Mouse (Mus musculus): ENCODE results near the gene Cdkn2aipnl. TPM values are rescaled to one million over a fixed set of nuclear protein-coding genes. Genes with fewer than 3 reads are reported as not detected.

Cdkn2aipnl gene
- 22.7 TPM in 2 replicates for polyA plus RNA-seq (2012; rRNA removed)

DNA sequence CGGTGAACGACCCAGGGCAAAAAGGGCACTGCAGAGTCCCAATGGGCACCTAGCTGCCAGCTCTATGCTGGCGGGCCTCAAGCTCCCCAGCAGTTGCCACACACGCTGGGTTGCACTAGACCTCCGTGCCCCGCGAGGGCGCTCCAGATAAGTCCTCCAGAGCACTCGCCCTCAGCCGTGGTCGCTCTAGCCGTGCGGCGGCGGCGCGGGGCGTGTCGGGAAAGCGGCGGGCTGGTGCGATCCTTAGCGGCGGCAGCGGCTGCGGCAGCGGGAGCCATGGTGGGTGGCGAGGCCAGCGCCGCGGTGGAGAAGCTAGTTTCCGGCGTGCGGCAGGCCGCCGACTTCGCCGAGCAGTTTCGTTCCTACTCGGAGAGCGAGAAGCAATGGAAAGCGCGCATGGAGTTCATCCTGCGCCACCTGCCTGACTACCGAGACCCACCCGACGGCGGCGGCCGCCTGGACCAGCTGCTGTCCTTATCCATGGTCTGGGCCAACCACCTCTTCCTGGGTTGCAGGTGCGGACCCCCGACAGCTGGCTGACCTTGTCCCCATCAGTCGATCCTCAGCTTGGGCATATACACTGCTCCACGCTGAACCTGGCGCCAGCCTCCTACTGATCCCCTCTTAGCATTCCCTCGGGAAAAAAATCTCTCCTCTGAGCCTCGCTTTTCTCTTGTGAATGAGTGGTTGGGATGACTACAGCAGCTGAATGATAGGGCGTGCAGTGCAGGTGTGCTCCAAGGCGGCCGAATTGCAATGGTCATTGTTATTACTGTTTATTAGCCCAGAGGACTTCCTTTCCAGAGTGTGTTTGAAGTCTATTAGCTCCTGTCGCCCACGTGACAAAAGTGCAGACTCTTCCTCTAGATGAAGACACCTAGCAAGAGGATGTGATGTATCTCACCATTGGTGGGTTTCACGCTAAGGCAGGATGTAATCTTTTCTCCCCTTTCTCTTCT lies at the start of gene Cdkn2aipnl:
TSS of gene Cdkn2aipnl (plus strand) at position 219 of the 959 bp plus-strand sequence.
- Histone ChIP-seq H3K27ac (ENCODE audit: insufficient read depth, low read length) (peak within 1 kb of the TSS; percentile 79), H3K4me3 (ENCODE audit: extremely low read depth, insufficient read depth, insufficient read length) (peak within 1 kb of the TSS; percentile 89), H3K4me1 (ENCODE audit: control insufficient read depth, insufficient read depth, insufficient read length) (peaks cover 5% of the 10 kb centered on the region; the same call in 1 of the 2 replicates), H3K27me3 (ENCODE audit: control insufficient read depth, insufficient read depth, low read length) (no peaks in the 10 kb centered on the region), H3K36me3 (ENCODE audit: control insufficient read depth, insufficient read depth, low read length) (peaks cover 17% of the 10 kb centered on the region)
- under 1% methylated on average over 60 of the region's 63 CpGs for WGBS
- TF ChIP-seq CTCF (IDR thresholded peaks at IDR 0.05; ENCODE audit: extremely low read depth, insufficient read depth, insufficient read length, insufficient replicate concordance) (peak; percentile 91), POLR2A (IDR thresholded peaks at IDR 0.05; ENCODE audit: low read depth, low read length) (peak; percentile 69)
- peak; percentile 89 to 98 for DNase-seq (ENCODE audit: low read depth in 1 of 2, low spot score in 2 of 2)

DNA sequence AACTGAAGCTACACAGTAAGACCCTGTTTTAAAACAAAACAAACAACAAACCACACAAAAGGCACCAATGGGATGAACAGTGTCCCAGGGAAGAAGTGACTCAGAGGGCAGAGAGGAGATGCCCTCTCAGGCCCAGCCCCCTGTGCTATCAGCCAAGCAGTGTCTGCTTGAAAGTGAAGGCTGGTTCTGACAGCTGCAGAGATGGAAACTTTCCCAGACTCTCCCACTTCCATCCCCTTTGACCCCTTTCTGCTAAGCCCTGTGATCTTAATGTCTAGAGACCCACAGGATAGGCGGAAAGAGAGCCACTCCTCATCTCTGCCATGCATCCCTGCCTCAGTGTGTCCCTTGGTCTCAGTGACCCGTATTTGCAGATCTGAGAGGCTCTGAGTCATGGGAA lies 49.5 kb upstream of the Cdkn2aipnl start:
- 62% methylated on average over 2 of the region's 2 CpGs for WGBS
- H3K27me3 ChIP-seq (ENCODE audit: control insufficient read depth, insufficient read depth, low read length): no peaks in the 10 kb centered on the region
- H3K4me3 ChIP-seq (ENCODE audit: extremely low read depth, insufficient read depth, insufficient read length): no peak overlapping the region
- TF ChIP-seq POLR2A (IDR thresholded peaks at IDR 0.05; ENCODE audit: low read depth, low read length) (no peak), CTCF (IDR thresholded peaks at IDR 0.05; ENCODE audit: extremely low read depth, insufficient read depth, insufficient read length, insufficient replicate concordance) (no peak)
- no peak for DNase-seq (ENCODE audit: low read depth in 1 of 2, low spot score in 2 of 2)
- H3K36me3 ChIP-seq (ENCODE audit: control insufficient read depth, insufficient read depth, low read length): no peaks in the 10 kb centered on the region
- H3K4me1 ChIP-seq (ENCODE audit: control insufficient read depth, insufficient read depth, insufficient read length): peaks cover 23% of the 10 kb centered on the region
- no peak overlapping the region for H3K27ac ChIP-seq (ENCODE audit: insufficient read depth, low read length)

DNA sequence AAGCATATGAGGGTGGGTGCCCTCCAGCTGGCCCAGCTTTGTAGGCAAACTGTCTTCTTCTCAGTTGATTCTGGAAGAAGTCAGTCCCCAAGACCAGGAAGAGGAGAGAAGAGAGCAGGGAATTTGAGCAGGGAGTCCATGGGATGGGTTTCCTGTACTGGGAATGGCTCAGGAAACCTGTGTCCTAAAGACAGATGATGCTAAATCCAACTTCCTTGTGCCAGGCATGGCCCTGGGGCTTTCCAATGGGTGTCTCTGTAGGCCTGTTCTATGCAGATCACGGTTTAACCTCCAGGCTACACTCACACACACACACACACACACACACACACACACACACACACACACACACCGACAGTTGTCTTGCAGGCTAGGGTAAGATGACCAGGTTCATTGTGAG lies 48.9 kb upstream of the Cdkn2aipnl start:
- no peak for DNase-seq (ENCODE audit: low read depth in 1 of 2, low spot score in 2 of 2)
- H3K27me3 ChIP-seq (ENCODE audit: control insufficient read depth, insufficient read depth, low read length): no peaks in the 10 kb centered on the region
- no peak overlapping the region for H3K4me3 ChIP-seq (ENCODE audit: extremely low read depth, insufficient read depth, insufficient read length)
- H3K4me1 ChIP-seq (ENCODE audit: control insufficient read depth, insufficient read depth, insufficient read length): peaks cover 23% of the 10 kb centered on the region
- no peak overlapping the region for H3K27ac ChIP-seq (ENCODE audit: insufficient read depth, low read length)
- H3K36me3 ChIP-seq (ENCODE audit: control insufficient read depth, insufficient read depth, low read length): no peaks in the 10 kb centered on the region
- WGBS: 86% methylated on average over 2 of the region's 2 CpGs
- TF ChIP-seq POLR2A (IDR thresholded peaks at IDR 0.05; ENCODE audit: low read depth, low read length) (no peak), CTCF (IDR thresholded peaks at IDR 0.05; ENCODE audit: extremely low read depth, insufficient read depth, insufficient read length, insufficient replicate concordance) (no peak)

DNA sequence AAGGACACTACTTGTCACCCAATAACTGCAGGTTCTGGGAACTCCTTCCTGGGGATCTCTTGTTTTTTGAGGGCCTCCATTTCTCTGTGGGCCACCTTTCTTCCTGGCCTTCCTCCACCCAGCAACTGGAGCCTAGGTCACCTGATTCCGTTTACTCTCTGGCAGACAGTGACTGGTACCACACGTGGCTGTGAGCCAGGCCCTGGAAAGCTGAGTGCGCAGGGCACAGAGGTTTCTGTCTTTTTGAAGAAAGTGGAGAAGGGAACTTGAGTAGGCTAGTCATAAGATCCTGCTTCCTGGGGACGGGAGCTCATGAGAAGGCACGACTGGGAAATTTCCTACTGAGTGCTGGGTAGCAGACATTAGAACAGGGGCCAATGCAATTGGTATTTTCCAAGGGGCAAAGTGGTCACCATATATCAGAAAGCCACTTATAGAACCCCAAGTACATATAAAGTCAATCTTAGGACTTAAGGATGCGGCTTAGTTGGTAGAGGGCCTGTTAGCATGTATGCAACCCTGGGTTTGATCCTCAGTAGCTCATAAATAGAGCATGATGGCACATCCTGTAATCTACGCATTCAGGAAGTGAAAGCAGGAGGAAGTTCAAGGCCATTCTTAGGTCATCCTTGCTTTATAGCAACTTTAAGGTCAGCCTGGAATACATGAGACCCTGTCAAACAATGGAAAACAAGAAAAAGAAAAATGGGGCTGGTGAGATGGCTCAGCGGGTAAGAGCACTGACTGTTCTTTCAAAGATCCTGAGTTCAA lies 45.9 kb upstream of the Cdkn2aipnl start:
- Histone ChIP-seq H3K4me1 (ENCODE audit: control insufficient read depth, insufficient read depth, insufficient read length) (peaks cover 15% of the 10 kb centered on the region; the same call in 1 of the 2 replicates), H3K36me3 (ENCODE audit: control insufficient read depth, insufficient read depth, low read length) (no peaks in the 10 kb centered on the region), H3K4me3 (ENCODE audit: extremely low read depth, insufficient read depth, insufficient read length) (no peak overlapping the region), H3K27me3 (ENCODE audit: control insufficient read depth, insufficient read depth, low read length) (no peaks in the 10 kb centered on the region), H3K27ac (ENCODE audit: insufficient read depth, low read length) (0 out of 2 replicates have a peak overlapping the region, but pooled peaks have one; percentile 8)
- DNase-seq (ENCODE audit: low read depth in 1 of 2, low spot score in 2 of 2): no peak
- WGBS: 70% methylated on average over 8 of the region's 8 CpGs
- TF ChIP-seq POLR2A (IDR thresholded peaks at IDR 0.05; ENCODE audit: low read depth, low read length) (no peak), CTCF (IDR thresholded peaks at IDR 0.05; ENCODE audit: extremely low read depth, insufficient read depth, insufficient read length, insufficient replicate concordance) (no peak)

DNA sequence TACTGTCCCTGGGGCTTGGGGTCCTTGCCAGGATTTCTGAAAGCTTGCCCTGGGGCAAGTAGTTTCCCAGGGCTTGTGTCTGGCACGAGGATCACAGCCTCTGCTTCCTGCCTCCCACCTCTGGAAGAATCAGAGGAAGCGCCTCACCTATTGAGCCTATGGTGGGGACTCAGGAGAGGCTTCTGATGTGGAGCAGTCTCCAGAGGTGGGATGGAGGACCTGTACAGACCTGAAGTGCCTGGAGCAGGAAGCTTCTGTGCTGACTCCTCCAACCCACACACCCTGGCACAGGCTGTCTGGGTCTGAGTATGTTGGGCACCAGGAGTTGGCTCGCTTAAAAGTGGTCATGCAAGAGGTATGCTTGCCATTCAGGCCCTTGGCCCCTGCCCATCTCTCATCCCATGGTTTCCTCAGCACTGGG lies 45.0 kb upstream of the Cdkn2aipnl start:
- DNase-seq (ENCODE audit: low read depth in 1 of 2, low spot score in 2 of 2): no peak
- Histone ChIP-seq H3K36me3 (ENCODE audit: control insufficient read depth, insufficient read depth, low read length) (no peaks in the 10 kb centered on the region), H3K4me1 (ENCODE audit: control insufficient read depth, insufficient read depth, insufficient read length) (peaks cover 13% of the 10 kb centered on the region; the same call in 1 of the 2 replicates), H3K4me3 (ENCODE audit: extremely low read depth, insufficient read depth, insufficient read length) (no peak overlapping the region), H3K27me3 (ENCODE audit: control insufficient read depth, insufficient read depth, low read length) (no peaks in the 10 kb centered on the region), H3K27ac (ENCODE audit: insufficient read depth, low read length) (no peak overlapping the region)
- TF ChIP-seq CTCF (IDR thresholded peaks at IDR 0.05; ENCODE audit: extremely low read depth, insufficient read depth, insufficient read length, insufficient replicate concordance): no peak
- no peak for TF ChIP-seq POLR2A (IDR thresholded peaks at IDR 0.05; ENCODE audit: low read depth, low read length)
- 88% methylated on average over 3 of the region's 3 CpGs for WGBS

DNA sequence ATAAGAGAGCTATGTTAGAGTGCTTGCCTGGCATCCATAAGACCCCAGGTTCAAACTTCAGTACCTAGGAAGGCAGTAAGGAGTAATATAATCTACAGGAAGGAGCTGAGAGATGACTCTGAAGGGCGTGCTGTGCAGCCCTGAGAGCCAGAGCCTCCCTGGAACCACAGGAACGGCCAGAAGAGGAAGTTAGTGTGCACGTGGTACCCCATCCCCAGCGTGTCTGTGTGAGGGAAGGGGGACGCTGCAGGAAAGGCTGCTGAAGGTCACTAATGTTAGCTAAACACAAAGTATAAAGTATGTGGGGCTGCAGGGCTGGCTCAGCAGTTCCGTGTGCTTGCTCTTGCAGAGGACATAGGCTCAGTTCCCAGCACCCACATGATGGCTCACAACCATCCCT lies 41.9 kb upstream of the Cdkn2aipnl start:
- TF ChIP-seq CTCF (IDR thresholded peaks at IDR 0.05; ENCODE audit: extremely low read depth, insufficient read depth, insufficient read length, insufficient replicate concordance): no peak
- no peak for TF ChIP-seq POLR2A (IDR thresholded peaks at IDR 0.05; ENCODE audit: low read depth, low read length)
- Histone ChIP-seq H3K36me3 (ENCODE audit: control insufficient read depth, insufficient read depth, low read length) (no peaks in the 10 kb centered on the region), H3K4me3 (ENCODE audit: extremely low read depth, insufficient read depth, insufficient read length) (no peak overlapping the region), H3K27me3 (ENCODE audit: control insufficient read depth, insufficient read depth, low read length) (no peaks in the 10 kb centered on the region), H3K4me1 (ENCODE audit: control insufficient read depth, insufficient read depth, insufficient read length) (peaks cover 13% of the 10 kb centered on the region; the same call in 1 of the 2 replicates), H3K27ac (ENCODE audit: insufficient read depth, low read length) (no peak overlapping the region)
- no peak for DNase-seq (ENCODE audit: low read depth in 1 of 2, low spot score in 2 of 2)
- 9% methylated on average over 6 of the region's 6 CpGs for WGBS

Measured in spleen, adult 2 months (tissue).